Mouse (Mus musculus): ENCODE measurements around the gene 4933434E20Rik.
A peak's percentile ranks its signal among the peaks of the same experiment; 100 is the strongest.

The 4933434E20Rik gene

GRCm38 (mm10) chr3:90080498-90080863, 29.0 kb downstream of the 4933434E20Rik start:
- no peak for DNase-seq (ENCODE audit: low spot score in 2 of 2)

GRCm38 (mm10) chr3:90081365-90082240, 30.2 kb downstream of the 4933434E20Rik start:
- no peak for DNase-seq (ENCODE audit: low spot score in 2 of 2)

- DNase-seq (ENCODE audit: low spot score in 2 of 2), result peak in 1 of 2 experiments; percentile 39
Measured at GRCm38 (mm10) chr3:90083034-90083433, 31.6 kb downstream of the 4933434E20Rik start.

- DNase-seq (ENCODE audit: low spot score in 2 of 2), result peak in 1 of 2 experiments; percentile 76
Measured at GRCm38 (mm10) chr3:90083698-90084324, 32.4 kb downstream of the 4933434E20Rik start.

- no peak for DNase-seq (ENCODE audit: low spot score in 2 of 2)
Measured at GRCm38 (mm10) chr3:90084790-90085189, 33.4 kb downstream of the 4933434E20Rik start.

GRCm38 (mm10) chr3:90085281-90085680, 33.8 kb downstream of the 4933434E20Rik start:
- no peak for DNase-seq (ENCODE audit: low spot score in 2 of 2)

- no peak for DNase-seq (ENCODE audit: low spot score in 2 of 2)
Measured at GRCm38 (mm10) chr3:90086068-90086467, 34.6 kb downstream of the 4933434E20Rik start.

- DNase-seq (ENCODE audit: low spot score in 2 of 2), result no peak
Measured at GRCm38 (mm10) chr3:90088617-90089016, 37.2 kb downstream of the 4933434E20Rik start.

DNA sequence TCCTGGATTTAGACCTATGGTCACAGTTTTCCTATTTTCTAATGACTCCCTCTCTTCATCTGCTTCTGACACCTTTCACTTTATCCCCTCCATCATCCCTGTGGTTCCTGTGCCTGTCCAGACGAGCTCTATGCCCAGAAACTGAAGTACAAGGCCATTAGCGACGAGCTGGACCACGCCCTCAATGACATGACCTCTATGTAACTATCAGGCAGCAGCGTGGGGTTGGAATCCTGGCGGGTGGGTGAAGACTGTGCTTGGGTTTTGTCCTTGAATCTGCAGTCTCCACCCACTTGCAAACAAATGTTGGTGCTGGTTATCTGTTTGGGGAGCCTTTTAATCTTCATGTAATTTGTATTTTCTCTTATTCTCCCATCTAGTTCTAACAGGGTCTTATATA, 39.5 kb downstream of the 4933434E20Rik start:
- no peak for DNase-seq (ENCODE audit: low spot score in 2 of 2)

GRCm38 (mm10) chr3:90094453-90094852, 43.0 kb downstream of the 4933434E20Rik start:
- DNase-seq (ENCODE audit: low spot score in 2 of 2), result no peak

DNA sequence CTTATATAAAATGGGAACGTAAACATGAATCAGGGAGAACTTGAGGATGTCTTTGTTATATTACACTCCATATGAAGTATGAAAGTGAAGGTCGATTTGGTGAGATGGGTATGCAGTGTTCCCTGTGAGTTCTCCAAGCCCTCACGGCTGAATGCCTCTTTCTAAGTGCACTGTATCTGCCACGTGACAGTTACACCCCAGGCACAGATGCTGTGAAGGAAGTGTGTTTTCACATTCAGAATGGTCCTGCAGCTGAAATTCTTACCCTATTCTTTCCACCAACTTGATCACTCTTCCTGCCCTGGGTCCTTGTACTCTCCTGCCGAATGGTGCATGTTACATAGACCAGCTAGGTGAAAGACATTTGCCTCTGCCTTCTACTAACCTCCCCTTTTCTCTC, 46.5 kb downstream of the 4933434E20Rik start:
- DNase-seq (ENCODE audit: low spot score in 2 of 2), result peak in 1 of 2 experiments; percentile 40

GRCm38 (mm10) chr3:90101010-90101409, 49.6 kb downstream of the 4933434E20Rik start:
- no peak for DNase-seq (ENCODE audit: low spot score in 2 of 2)

DNA sequence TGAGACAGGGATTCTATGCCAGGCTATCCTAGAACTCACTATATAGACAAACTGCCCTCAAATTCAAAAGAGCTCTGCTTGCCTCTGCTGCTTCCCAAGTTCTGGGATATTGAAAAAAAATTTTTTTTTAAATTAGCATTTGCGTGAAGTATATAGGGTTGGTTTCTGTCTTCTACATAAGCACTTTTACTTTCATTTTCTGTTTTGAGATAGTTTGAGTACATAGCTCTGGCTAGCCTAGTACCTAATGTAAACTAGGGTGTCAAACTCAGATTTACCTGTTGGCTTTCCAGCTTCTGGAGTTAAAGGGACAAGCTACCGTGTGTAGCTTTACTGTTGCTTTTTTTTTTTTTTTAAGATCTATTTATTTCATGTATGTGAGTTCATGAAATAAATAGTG, 50.2 kb downstream of the 4933434E20Rik start:
- DNase-seq (ENCODE audit: low spot score in 2 of 2), result no peak

DNA sequence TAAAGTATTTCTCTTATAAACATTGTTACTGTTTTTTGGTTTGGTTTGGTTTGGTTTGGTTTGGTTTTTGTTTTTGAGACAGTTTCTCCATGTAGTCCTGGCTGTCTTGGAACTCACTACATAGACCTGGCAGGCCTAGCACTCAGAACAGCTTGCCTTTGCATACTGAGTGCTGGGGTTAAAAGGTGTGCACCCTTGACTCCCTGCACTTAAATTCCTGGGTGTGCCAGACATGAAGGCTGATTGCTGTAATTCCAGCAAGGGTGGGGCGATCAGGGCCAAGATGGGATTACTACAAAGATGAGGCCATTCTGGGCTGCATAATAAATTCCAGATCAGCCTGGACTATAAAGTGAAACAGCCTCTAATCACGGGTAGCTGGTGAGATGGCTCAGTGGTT, 50.8 kb downstream of the 4933434E20Rik start:
- no peak for DNase-seq (ENCODE audit: low spot score in 2 of 2)

DNA sequence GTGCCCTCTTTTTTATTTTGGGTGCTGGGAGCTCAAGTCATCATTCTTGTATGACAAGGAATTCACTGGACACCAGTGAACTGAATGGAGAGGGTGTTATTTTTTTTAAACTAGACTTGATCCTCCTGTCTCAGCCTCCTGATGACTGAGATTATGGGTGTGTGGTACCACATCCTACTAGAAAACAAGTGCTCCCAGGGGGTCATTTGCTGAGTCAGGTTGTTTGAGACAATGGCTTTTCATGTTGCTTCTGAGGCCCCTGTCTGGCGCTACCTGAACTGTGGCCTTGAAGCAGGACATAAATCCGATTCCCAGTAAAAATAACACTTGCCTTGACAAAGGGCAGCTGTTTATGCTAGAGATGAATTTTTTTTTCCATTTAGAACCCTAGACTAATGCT, 51.7 kb downstream of the 4933434E20Rik start:
- no peak for DNase-seq (ENCODE audit: low spot score in 2 of 2)

GRCm38 (mm10) chr3:90103938-90104337, 52.5 kb downstream of the 4933434E20Rik start, which contains the start of gene Nup210l:
Nup210l (plus strand) TSS chr3:90104132.
- no peak for DNase-seq (ENCODE audit: low spot score in 2 of 2)

GRCm38 (mm10) chr3:90111706-90112105, 60.3 kb downstream of the 4933434E20Rik start:
- peak in 1 of 2 experiments; percentile 26 for DNase-seq (ENCODE audit: low spot score in 2 of 2)

GRCm38 (mm10) chr3:90114342-90114741, 62.9 kb downstream of the 4933434E20Rik start:
- no peak for DNase-seq (ENCODE audit: low spot score in 2 of 2)

- DNase-seq (ENCODE audit: low spot score in 2 of 2), result no peak
Measured at GRCm38 (mm10) chr3:90115526-90115925, 64.1 kb downstream of the 4933434E20Rik start.

All from left cerebral cortex, adult 9 months (tissue).